Mouse (Mus musculus) gastrocnemius, adult 2 months (tissue): Measurements from ENCODE around the gene Stab2. TPM values are rescaled to one million over a fixed set of nuclear protein-coding genes. Genes with fewer than 3 reads are reported as not detected.

Experiments
- DNase-seq: peaks from one replicate; pipeline ENCODE4 v3.0.0; 2022
- H3K27ac ChIP-seq: fragments of 200-600 bp; 2 replicates; pipeline ENCODE4 v1.8.1; 2022; ENCODE audit warnings: mild to moderate bottlenecking
- H3K4me3 ChIP-seq: fragments of 200-600 bp; 2 replicates; pipeline ENCODE4 v1.8.1; 2022; ENCODE audit warnings: mild to moderate bottlenecking, moderate library complexity
- CTCF ChIP-seq: fragments of 200-600 bp; IDR thresholded peaks from 2 replicates; pipeline ENCODE4 v1.8.1; 2022; ENCODE audit warnings: antibody characterized with exemption, mild to moderate bottlenecking, moderate library complexity
- intact Hi-C: fragments of 180-260 bp; cut with DNase I; formaldehyde crosslinking; loops from one replicate; pipeline ENCODE4 v1.15.1; 2025
- total RNA-seq, 2 experiments: library from RNA; stranded (reverse); gene quantifications; 2 replicates each; pipeline ENCODE4 v1.2.3; 2021

Gene Stab2
- total RNA-seq, 2 experiments from 2014 or later: 0.84 to 4.5 TPM

DNA sequence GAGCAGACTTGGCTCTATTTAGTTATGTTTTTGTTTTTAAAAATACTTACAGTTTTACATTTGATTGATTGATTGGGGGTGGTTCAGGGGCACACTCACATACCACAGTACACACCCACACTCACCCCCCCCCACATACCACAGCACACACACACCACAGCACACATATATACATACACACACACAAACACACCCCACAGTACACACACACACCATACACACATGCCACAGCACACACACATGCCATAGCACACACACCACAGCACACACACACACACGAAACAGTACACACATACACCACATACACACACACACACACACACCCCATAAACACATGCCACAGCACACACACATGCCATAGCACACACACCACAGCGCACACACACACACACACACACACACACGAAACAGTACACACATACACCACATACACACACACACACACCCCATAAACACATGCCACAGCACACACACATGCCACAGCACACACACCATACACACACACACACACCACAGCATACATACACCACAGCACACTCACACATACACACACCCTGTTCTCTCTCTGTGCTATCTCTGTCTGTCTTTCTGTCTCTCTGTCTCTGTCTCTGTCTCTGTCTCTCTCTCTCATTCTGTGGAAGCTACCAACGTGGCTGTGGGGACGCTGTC is 211.6 kb downstream of the Stab2 start:
- H3K27ac ChIP-seq: peak overlapping the region; percentile 95
- intact Hi-C loops: no loop called here
- DNase-seq: no peak

DNA sequence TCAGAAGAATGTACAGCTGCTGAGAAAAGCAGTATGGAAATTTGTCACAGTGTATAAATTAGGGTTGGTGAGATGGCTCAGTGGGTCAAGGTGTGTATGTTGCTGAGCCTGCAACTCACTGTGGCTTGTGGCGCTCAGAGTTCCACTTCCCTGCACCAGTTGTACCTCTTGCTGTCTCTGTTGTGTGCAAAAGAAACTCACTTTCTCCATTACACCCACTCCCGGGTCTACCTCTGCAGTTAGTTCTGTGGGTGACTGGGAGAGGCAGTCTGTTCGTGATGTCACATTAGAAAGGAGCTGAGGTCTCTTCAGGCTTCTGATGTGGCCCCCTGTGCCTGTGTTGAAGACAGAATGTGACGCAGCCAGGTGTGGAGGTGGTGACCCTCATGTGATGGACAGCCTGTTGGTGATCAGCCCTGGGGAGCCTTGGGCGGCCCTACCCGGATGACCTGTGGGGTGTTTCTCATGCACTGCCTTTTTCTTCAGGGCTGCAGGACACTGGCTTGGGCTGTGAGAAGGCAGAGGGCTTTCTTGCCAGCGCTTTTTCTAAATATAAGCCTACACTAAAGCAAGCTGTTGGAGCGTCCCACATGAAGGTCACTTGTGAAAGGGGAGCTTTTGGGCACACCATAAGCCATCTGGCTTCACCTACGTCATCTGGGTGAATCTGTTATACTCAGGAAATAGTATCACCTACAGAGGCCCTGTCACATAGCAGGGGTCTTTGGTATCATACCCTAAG is 212.9 kb downstream of the Stab2 start:
- Histone ChIP-seq H3K4me3 (peak overlapping the region; percentile 53), H3K27ac (peak overlapping the region; percentile 95)
- no peak for TF ChIP-seq CTCF
- peak; percentile 75 for DNase-seq
- intact Hi-C loops: no loop called here

More for the DNA sequence above, 211.6 kb downstream of the Stab2 start:
- H3K4me3 ChIP-seq: peak overlapping the region; percentile 46; the same call in 1 of the 2 replicates
- TF ChIP-seq CTCF: no peak

- intact Hi-C loops: no loop called here
- no peak for TF ChIP-seq CTCF
- H3K4me3 ChIP-seq: peak overlapping the region; percentile 53
- peak overlapping the region; percentile 95 for H3K27ac ChIP-seq
- no peak for DNase-seq
Measured at GRCm38 (mm10) chr10:86794196-86794595, 213.6 kb downstream of the Stab2 start.

- intact Hi-C loops: no loop called here
- peak; percentile 64 for DNase-seq
Measured at GRCm38 (mm10) chr10:86793509-86793951, 214.3 kb downstream of the Stab2 start.

DNA sequence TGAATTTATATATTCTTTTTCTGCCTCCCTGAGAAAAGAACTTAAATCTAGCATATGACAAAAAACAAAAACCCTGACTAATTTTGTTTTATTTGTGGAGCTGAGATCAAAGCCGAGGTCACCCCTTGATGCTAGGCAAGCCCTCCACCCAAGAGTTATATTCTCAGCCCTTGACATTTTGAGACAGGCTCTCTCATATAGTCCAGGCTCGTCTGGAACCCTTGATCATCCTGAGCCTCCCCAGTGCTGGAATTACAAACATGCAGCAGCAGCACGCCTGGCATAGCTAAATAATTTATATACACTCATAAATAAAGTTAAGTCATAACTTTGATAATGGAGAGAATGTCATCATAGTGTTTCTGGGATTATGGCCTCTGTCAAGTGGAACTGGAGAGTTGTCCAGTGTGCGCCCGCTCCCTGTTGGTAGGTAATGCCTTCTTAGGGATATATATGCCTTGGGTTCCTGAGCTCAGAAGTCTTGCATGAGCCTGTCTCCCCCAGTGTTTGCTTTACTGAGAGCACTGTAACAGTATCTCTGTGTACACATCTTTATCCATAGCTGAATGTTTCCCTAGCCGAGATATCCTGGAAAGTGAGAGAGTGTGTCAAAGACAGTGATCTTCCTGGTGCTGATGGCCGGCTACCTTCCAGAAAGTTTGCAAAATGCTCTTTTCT is 216.2 kb downstream of the Stab2 start:
- Histone ChIP-seq H3K4me3 (no peak overlapping the region), H3K27ac (peak overlapping the region; percentile 54)
- TF ChIP-seq CTCF: no peak
- intact Hi-C loops: no loop called here
- DNase-seq: no peak

More at GRCm38 (mm10) chr10:86793509-86793951, 214.3 kb downstream of the Stab2 start:
- H3K27ac ChIP-seq: peak overlapping the region; percentile 95
- TF ChIP-seq CTCF: no peak
- H3K4me3 ChIP-seq: no peak overlapping the region; the same call in 1 of the 2 replicates

Other genes starting within 250 kb of the Stab2 start
- 10 to 100 TPM; 16.7 to 32.1 TPM for gene Gm49358, start 244.1 kb downstream of the Stab2 start, total RNA-seq
- gene Nt5dc3, start 229.0 kb downstream of the Stab2 start, total RNA-seq: 10 to 100 TPM; 36.1 to 77.7 TPM
- under 1 TPM; 0.66 to 0.70 TPM for gene 1700113H08Rik, start 50.0 kb upstream of the Stab2 start, total RNA-seq